Mouse (Mus musculus): ENCODE measurements around the gene Phf23.
"Not testable (repeated sequence)": the region's sequence is repeated elsewhere in the genome, so short reads cannot be mapped to it uniquely, and the experiment has no call there.

Gene Phf23

DNA sequence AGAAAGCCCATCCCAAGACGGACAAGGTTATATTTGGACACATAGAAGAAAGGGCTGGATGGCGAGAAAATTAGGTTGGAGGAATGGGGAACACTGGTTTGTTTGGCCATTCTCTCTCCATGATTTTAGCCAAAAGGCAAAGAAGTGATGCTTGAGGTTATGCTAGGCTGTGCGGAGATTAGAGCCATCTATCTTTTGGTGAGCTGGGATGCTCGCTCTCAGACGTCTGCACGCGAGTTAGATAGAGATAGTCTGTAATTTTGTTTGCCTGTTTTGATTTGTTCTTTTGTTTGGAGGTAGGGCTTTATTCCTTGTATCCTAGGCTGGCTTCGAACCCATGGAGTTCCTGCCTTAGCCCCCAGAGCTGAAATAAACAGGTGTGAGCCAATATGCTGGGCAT lies 5.6 kb downstream of the Phf23 start:
- DNase-seq = no peak

DNA sequence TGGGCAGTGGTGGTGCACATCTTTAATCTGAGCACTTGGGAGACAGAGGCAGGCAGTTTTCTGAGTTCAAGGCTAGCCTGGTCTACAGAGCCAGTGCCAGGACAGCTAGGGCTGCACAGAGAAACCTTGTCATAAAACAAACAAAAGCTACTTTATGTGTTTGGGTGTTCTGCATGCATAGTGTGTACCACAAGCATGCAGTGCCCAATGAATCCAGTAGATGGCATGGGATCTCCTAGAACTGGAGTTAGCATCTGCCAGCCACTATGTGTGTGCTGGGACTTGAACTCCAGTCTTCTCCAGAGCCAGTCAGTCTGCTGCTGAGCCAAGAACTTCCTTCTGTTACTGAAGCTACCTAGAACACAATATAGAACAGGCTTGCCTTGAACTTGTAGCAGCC lies 6.3 kb downstream of the Phf23 start:
- DNase-seq = peak; percentile 54 to 69

DNA sequence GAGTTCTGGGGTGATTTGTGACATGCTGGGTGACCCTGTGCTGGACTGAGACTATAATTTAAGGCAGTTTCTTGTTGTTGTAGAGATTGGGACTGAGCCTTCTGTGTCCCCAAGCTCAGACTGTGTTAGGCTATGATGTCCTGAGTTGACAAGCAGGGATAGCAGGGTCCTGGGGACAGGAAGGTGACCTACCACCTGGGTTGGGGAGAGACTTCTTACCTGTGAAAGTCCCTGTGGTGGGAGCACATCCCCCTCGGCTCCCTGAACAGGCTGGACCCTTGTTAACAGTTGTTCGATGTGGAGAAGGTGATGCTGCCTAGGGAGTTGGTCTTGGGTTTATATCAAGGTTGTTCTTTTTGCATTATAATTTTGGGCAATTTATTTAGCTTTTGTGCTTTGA lies 6.9 kb downstream of the Phf23 start:
- DNase-seq = peak in 1 of 2 experiments; percentile 25

DNA sequence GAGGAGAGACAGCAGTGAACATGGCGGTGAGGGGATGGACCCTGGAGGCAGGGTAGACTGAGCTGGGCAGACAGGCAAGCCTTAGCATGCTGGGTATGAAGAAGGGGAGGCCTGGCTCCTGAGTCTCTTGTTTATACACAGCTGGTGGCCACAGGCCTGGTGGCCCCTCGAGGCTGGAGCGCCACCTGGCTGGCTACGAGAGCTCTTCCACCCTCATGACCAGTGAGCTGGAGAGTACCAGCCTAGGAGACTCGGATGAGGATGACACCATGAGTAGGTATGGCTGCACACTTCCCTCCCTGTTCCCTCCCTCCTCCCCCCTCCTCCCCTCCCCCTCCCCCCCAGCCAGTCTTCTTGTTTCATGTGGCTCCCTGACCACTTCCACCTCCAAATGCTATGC lies 9.9 kb downstream of the Phf23 start:
- DNase-seq = no peak

DNA sequence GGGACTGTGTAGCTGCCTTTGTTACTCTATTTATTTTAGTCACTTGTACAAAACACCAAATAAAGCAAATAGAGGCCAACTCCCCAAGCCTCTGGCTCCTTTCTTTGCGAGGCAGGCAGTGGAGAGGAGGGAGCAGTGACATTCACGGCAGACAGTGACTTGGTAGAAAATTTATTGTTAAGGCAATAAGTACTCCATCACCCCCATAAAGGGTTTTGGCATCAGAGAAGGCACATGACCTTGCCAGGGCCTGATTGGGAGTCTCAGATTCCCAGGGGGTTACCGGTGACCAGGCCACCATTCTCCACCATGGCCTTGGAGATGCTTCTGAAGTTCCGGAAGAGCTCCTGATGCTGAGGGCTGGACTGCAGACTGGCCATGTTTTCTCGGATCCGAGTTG lies 14.5 kb downstream of the Phf23 start:
- DNase-seq = no peak

DNA sequence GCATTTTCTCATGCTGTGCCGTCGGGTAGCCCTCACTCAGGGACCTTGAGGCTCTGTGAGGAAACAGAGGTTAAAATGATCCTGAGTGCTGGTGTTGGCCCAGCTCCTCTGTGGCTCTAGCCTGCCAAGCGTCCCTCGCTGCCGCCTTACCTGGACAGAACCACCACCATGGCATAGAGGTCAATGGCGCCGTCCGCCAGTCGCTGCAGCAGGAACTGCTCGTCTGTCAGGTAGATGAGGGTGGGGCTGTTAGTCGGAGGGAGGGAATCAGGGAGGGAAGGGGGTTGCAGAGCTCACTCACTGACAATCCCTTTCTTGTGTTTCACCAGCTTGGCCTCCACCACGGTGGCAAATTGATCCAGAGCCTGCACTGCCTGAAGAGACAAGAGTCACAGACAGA lies 15.0 kb downstream of the Phf23 start:
- no peak for DNase-seq

DNA sequence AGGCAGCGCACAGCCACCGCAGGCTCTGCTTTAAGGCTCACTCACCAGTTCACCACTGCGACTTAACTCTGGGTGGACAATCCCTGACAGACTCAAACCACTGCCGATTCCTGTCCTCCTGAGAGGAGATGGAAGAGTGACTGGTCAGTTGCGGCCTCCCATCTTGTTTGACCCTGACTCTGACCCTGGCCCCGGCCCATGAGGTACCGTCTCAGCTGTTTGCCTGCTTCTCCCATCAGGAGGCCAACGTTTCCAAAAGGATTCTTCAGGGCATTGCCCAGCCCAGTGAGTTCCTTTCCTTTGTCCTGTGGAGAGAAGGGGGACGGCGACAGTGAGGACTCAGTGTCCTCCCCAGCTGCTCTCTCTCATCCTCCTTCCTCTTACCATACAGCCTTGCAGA lies 15.4 kb downstream of the Phf23 start:
- no peak for DNase-seq

DNA sequence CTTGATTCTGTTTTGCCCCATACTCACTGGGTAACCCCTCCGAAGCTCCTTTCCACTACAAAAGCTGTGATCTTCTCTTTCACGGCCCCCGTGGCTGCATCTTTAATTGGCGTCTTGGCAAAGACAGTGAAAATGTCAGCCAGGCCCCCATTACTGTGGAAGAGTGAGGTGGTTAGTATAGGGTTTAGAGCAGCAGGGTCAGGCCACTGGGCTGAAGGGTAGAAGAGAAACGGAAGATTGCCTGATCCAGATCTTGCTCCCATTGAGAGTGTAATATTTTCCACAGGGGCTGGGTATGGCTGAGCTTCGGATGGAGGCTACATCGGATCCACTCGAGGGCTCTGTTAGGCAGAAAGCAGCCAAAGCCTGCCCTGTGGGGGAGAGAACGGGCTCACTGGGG lies 17.4 kb downstream of the Phf23 start:
- DNase-seq = no peak

DNA sequence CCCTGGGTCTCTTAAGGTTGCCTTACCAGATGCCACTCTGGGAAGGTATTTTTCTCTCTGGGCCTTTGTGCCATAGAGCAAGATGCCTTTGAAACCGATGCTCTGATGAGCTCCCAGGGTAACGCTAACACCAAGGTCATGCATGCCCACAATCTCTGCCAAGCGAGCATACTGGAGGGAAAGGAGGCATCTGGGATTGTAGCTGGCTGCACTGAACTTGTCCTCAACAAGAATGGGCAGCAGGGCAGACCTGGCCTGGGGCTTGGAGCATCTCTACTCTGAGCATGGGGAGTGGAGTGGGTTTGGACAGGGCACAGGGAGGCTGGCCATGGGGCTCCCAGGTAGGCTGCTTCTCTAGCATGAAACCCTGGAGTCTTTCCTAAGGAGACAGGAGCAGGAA lies 17.8 kb downstream of the Phf23 start:
- no peak for DNase-seq

DNA sequence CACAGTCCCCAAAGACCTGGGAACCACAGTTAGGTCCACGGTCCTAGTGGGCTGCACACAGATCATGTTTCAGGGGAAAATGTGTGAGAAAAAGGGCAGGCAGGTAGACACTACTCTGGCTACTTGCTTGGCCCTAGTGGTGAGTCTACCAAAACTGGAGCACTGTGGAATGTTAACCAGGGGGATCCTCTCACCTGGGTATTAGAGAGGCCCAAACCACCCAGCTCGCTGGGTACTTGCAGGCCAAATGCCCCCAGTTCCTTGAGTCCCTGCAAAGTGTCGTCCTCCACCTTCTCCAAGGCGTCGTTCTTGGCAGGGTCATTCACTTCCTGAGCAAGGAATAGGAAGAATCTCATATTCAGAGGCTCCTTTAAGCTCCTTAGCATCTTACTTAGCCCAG lies 18.5 kb downstream of the Phf23 start:
- no peak for DNase-seq

DNA sequence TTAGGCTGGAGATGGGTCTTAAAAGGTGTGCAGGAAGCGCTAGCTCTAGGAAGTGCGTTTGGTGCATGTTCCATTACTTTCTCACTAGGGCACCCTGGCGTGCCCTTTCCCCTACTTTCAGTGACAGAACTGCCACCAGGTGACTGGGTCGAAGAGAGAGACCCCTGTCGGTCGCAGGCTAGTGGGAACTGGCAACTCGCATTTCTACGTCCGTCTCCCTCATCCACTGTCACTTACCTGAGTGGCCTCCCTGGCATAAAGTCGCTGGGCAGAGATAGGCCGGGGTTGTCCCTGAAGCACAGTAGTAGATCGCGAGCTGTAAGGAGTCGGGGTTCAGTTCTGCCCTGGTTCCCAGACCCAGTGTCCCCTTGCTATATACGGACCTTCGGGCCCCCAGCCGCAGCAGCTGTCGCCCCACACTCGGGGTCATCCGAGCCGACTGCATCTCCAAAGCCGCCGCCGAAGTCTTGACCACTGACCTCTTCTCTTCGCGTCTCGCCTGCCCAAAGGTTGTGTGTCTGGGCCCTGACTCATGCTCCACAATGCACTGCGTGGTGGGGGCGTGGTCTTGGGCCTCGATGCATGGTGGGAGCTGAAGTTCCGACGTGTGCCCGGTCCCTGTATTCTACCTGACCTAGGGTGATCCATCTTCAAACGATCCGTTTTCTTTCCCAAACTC lies 19.4 kb downstream of the Phf23 start, which contains the start of gene Acadvl:
Acadvl (minus strand) TSS at position 532 of the 679 bp plus-strand sequence.
- DNase-seq = peak; percentile 95 to 97

DNA sequence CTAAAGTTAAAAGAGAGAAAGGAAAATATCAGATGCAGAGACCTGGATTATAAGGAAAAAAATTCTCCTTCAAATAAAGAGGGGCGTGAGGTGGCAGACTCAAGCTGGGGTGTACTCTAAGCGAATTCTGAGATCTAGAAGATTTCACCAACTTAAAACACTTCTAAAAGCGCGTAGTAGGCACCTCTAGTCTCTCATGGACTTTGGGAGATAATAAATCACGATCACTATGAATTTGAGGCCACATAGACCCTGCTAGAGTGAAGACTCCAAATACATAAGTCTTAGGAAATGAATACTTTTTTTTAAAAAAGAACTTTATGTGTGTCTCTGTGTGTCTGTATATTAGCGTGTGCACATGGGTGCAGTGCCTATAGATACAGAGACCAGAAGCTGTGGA lies 20.1 kb downstream of the Phf23 start:
- DNase-seq = no peak

DNA sequence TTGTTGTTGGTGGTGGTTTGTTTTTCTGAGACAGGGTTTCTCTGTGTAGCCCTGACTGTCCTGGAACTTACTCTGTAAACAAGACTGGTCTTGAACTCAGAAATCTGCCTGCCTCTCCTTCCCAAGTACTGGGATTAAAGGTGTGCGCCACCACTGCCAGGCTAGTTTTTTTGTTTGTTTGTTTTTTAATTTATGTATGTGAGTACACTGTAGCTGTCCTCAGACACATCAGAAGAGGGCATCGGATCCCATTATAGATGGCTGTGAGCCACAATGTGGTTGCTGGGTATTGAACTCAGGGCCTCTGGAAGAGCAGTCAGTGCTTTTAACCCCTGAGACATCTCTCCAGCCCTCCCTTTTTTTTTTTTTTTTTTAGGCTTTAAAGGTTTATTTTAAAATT lies 20.6 kb downstream of the Phf23 start:
- not testable (repeated sequence) for DNase-seq

DNA sequence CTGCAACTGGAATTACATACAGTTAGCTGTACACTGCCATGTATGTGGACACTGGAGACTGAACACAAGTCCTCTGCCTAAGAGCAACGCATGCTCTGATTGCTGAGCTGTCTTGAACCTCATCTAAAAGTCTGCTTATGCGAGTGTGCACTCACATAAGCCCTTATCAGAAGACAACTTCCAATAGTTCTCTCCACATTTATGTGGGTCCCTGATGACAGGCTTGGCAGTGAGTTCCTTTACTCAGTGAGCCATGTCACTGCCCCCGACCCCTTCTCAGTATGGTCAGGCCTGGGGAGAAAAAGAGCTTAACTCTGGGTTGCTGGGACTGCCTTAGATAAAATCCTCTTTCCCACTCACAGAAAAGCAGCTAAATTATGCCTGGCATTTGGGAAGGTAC lies 21.1 kb downstream of the Phf23 start, which contains the start of gene Dlg4:
Dlg4 (plus strand) TSS at position 274 of the 400 bp plus-strand sequence.
- no peak for DNase-seq

DNA sequence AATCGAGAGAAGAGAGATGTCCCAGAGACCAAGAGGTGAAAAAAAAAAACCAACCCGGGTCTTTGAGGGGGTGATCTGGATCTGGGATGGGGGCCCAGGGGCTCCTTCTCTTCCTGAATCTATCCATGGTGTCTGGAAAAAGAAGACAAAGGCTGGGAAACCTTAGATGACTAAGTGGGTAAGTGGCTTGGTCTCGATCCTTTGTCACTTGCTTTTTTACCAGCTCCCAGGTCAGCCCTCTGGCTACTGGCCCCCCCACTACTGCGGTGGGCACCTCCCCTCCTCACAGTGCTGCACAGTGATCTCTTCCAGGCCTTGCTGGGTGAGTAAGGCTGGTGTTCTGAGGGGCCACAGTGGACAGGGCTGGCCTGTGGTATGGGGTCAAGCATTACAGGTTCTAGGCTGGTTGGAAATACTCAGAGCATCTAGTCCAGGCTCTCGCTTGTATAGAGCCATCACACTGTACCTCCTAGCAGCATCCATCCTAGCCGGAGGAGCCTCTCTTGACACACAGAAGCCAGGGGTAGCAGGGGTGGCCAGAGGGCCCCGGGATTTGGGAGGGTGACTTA lies 21.7 kb downstream of the Phf23 start:
- DNase-seq = no peak

DNA sequence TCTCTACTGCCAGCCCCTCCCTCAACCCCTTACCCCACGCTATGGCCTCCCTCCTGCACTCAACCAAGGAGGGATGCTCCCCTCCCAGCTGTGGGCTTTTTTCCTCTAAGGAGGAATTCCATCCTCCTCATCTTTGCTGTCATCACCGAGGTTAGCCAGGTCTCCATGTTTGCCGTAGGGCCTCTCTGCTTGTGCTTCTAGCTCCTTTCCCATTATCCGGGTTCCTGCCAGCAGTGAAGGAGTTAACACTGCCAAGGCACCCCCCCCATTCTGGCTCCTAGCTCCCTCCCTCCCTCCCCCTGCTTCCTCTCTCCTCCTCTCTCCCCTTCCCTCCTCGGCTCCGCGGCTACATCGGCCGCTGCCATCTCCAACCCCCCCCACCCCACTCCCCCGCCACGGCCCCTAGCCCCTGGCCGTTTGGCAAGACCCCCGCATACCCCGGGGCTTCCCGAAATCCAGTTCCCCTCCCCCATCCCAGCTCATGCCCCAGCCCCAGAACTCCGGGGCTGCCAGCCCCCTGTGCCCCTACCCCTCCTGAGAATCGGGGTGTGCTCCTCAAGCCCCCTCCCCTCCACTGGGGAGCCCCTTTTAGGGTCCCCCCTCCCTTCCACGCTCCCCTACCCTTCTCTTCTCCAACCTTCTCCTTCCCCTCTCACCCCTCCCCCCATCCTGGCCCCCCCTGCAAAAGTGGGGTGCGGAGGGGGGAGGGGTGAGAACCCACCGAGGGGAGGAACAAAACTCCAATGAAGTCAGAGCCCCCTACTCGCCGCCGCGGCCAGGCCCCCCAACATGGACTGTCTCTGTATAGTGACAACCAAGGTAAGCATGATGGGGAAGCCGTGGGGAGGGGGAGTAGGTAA lies 22.8 kb downstream of the Phf23 start:
- DNase-seq = peak; percentile 53 to 57

DNA sequence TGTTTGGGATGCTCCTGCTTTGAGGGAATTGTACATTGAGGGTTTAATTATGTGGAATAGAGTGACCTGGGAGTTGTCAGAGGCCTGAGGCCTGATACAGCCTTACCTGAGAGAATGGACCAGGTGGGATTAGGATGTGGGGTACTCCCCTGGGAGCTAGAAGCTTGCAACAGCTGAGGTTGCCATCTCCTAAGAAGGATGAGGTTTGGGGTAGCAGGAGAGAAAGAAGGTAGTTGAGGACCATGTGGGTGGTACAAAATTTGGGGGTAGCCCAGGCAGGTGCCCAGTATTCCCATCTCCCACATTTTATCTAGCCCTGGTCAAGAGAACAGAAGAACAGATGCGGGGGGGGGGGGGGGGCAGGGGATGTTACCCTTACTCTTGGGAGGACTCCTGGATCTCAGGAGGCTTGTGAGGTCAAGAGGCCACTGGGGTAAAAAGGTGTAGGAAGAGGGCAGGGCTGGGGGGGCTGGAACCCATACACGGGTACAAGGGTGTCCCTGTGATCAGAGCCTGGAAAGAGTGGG lies 24.0 kb downstream of the Phf23 start:
- DNase-seq = no peak

DNA sequence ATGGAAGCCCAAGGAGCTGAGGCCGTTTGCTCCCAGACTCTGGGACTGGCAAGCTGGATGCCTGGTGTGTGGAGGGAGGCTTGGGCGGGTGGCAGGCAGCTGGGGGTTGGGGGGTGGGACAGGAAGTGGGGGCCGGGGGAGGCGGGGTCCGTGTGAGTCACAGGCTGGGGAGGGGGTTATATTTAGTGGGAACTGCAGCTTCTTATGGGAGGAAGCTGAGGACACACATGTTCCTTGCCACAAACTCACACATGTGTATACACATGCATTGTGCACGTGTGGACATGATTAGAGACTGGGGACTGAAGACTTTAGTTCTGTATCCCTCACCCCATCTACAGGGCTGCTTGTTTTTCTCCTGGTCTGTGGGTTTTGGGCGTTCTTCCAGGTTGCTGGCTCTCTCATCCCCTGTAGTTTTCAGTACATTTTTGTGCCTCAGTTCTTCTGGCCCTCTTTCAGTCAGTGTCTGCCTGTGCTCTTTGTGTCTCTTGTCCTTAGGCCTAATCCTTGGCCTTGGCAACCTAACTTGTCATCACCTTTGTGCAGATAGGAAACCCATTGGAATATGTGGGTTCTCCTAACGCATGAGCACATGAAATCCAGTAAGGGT lies 24.6 kb downstream of the Phf23 start:
- no peak for DNase-seq

DNA sequence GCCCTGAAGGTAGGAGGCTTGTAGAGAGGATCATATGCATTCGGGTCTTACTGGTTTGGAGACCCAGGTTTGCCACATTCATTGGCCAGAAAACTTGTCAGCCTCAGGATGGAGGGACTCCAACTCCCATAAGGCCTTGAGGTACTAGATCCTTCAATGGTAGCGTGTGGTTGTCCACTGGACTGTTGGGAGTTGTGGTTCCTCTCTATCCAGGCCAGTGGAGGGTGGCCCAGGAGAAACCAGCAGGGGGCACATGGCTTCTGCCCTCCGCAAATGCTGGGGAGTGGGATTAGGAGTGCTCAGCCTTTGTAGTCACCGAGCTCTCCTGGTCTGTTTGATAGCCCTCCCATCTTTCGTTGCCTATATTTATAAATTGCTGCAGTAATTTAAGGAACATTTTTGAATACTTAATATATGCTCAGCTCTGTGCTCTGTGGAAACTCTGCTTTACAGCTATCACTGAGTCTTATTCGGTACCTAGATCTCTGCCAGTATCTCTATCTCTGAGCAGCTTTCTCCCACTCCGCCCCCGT lies 25.2 kb downstream of the Phf23 start:
- peak; percentile 79 to 87 for DNase-seq

DNA sequence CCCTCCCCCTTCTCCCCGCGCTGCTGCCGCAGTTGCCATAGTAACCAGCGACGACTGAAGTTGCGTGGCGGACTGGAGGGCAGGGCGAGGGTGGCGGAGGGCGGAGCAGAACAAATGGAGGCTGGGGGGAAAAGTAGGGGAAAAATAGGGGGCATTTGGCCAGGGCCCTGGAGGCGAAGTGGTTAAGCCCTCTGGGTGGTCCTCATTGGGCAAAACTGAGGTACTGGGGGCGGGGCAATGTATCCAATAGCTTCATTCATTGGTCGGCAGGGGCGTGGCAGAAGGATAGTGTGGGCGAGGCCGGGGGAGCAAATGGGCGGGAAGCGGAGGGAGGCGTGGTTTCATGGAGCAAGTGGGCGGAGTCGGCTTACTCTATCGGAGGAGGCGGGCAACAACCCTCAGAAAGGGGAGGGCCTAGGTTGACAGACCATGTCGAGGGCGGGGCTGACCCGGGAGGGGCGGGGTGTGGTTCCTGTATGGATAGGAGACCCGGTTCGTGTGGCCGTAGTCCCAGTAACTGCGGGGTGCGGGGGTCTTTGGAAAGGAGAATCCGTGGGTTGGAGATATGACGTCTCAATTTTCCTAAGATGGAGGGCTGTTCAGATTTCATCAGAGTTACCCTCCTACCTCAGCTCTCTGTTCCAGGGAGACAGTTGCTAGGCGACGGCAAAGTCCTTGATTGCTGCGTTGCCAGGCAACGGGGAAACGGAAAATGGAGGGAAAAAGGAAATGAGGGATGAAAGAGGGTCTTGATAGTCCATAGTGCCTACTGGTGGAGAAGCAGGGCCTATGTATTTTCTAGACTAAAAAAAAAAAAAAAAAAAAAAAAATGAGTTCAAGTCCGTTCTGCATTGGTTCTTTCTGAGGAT lies 25.9 kb downstream of the Phf23 start:
- DNase-seq = peak; percentile 97 to 99

DNA sequence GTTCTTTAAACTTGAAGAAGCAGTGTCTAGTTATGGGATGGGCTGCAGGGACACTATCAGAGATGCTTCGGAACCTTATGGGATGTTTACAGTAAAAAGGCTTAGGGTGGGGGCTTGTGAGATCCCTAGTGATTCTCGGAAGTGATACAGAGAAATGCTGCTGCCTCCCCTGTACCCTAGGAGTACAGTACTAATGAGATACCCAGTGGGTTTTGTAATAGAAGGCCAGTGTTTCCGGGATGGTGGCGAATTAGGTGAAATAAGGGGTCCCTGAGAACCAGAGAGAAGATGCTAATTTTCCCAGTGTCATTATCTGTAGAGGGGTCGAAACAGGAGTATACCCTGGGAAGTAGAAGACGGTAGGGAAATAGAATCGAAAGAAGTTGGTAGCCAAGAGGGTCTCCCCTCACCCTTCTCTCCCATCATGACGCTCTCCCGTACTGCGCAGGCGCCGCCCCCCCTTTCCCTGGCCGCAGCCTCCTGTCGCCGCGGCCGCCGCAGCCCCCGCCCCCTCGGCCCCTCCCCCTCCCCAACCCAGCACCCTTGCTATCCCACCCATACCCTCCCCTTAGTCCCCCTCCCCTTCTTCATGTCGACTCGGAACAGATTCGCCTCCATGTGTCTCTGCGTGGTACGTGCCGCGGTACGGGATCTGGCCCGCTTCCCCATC lies 28.0 kb downstream of the Phf23 start:
- DNase-seq = peak in 1 of 2 experiments; percentile 37

All from kidney, postnatal 25 days (tissue).